Mouse (Mus musculus): ENCODE data around the gene Tnfrsf21.

DNA sequence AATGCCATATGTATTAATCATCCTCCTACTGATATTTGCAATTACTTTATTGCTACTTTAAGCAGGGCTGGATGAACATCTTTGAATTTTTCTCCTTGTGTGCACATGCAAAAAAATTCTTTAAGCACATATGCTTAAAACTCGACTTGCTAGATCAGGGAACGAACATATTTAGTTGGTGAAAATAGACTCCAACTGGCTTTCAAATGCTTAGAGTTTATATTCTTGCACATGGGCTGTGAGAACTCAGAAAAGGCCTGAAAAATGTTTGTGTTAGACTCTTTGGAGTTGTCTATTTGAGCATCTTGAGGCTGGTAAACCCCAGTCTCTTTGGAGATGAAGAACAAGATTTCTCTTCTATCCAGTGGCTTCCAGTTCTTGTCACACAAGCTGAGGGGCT, 48.2 kb upstream of the Tnfrsf21 start:
- TF ChIP-seq POLR2A (IDR thresholded peaks at IDR 0.05; ENCODE audit: borderline replicate concordance, extremely low read depth, low read depth, low read length) = no peak
- no peak for TF ChIP-seq CTCF (IDR thresholded peaks at IDR 0.05; ENCODE audit: insufficient read depth, low read length)
